Mouse (Mus musculus) cortical plate, adult 2 months (tissue): ENCODE data around the gene Ildr2.

ENCODE experiments used
- CTCF ChIP-seq: fragments of 200-500 bp; IDR thresholded peaks from 2 replicates; pipeline ENCODE4 v1.5.1; 2011; ENCODE audit warnings: mild to moderate bottlenecking, control low read depth, low read length; ENCODE audit not compliant: insufficient read depth; ENCODE audit errors: extremely low read depth
- POLR2A ChIP-seq: fragments of 200-500 bp; IDR thresholded peaks from 2 replicates; pipeline ENCODE4 v1.6.1; 2011; ENCODE audit warnings: mild to moderate bottlenecking, low read length, control low read depth; ENCODE audit not compliant: insufficient read depth; ENCODE audit errors: extremely low read depth

- TF ChIP-seq POLR2A, result no peak
- TF ChIP-seq CTCF, result no peak
These were observed 61.8 kb downstream of the Ildr2 start for GRCm38 (mm10) chr1:166315706-166316105.
